Mouse (Mus musculus) small intestine, adult 2 months (tissue): ENCODE results near the gene Tmem102.

Experiments
- CTCF ChIP-seq: fragments of 200-500 bp; IDR thresholded peaks from 2 replicates; pipeline ENCODE4 v1.5.1; 2012; ENCODE audit warnings: low read depth, mild to moderate bottlenecking, control low read depth, inconsistent platforms, low read length, moderate library complexity, mixed read lengths; ENCODE audit not compliant: insufficient replicate concordance, insufficient read length; ENCODE audit errors: extremely low read depth
- POLR2A ChIP-seq: fragments of 200-500 bp; IDR thresholded peaks from 2 replicates; pipeline ENCODE4 v1.6.1; 2012; ENCODE audit warnings: low read depth, mild to moderate bottlenecking, control low read depth, inconsistent platforms, low read length, moderate library complexity

GRCm38 (mm10) chr11:69806378-69806777, 954 bp upstream of the Tmem102 start:
- no peak for TF ChIP-seq CTCF
- no peak for TF ChIP-seq POLR2A
